Mouse (Mus musculus) heart, postnatal 0 days (tissue): ENCODE measurements at regions not wholly inside any gene's neighbourhood (a gene's known extent, or its start where the extent isn't known, plus 50 kb on each side); places are given as distances from the start of the nearest gene placed in this dataset.

Experiments used
- CTCF ChIP-seq: IDR thresholded peaks from 2 replicates; pipeline ENCODE4 v1.5.1; 2016; ENCODE audit warnings: antibody characterized with exemption, control low read depth, low read depth
- EP300 ChIP-seq: IDR thresholded peaks from 2 replicates; pipeline ENCODE4 v1.6.1; 2016; ENCODE audit warnings: antibody characterized with exemption, low read depth

GRCm38 (mm10) chr1:176379645-176380044 is 104.5 kb upstream of the Pld5 start:
- TF ChIP-seq EP300 (no peak), CTCF (no peak)
